Comparison of ENCODE assay signal across 24 mouse cellular contexts in the genomic region with DNA sequence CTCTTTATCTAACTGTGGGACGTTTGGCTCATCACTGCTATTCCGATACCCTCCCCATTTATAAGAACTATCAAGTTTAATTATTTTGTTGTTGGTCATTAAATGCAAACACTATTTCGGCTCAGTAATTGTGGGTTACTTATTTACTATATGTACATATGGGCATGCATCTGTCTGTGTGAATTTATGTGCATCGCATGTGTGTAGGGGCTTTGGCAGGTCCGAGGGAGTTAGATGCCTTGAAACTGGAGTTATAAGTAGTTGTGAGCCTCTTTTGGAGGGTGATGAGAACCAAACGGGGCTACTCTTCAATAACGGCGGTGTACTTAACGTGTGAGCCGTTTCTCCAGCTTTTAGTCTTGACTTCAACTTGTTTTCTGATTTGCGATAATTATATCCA.
DNase-seq lines count a peak whose midpoint lies in the region; ATAC-seq and TF ChIP-seq lines count a peak whose summit lies in the region.
"Had no signal": no experiment of that assay in that cellular context is flagged by ENCODE, and none has a peak within 500 bp of the region (broad histone marks: within the 10 kb centered on the region; RNA-seq: fewer than 3 reads in every experiment).

No protein-coding gene starts in this region.

- no peaks in the 10 kb centered on the region for H3K36me3 ChIP-seq in forebrain, embryonic 12.5 days (replicated peaks)
- H3K36me3 ChIP-seq in forebrain, embryonic 10.5 days (replicated peaks): no peaks in the 10 kb centered on the region
- H3K36me3 ChIP-seq in hindbrain, postnatal 0 days (ENCODE audit: insufficient read depth, low read length): no peaks in the 10 kb centered on the region
- H3K36me3 ChIP-seq in hindbrain, embryonic 12.5 days: no peaks in the 10 kb centered on the region
- H3K36me3 ChIP-seq in forebrain, embryonic 15.5 days: no peaks in the 10 kb centered on the region
- H3K36me3 ChIP-seq in midbrain, embryonic 14.5 days (ENCODE audit: control insufficient read depth, insufficient read depth, low read length): no peaks in the 10 kb centered on the region
- H3K36me3 ChIP-seq: G1E; heart, embryonic 12.5 days; heart, embryonic 15.5 days had no signal

- DNase-seq in forebrain, embryonic 10.5 days (ENCODE audit: extremely low spot score, low spot score): no peak
- DNase-seq in hindbrain, postnatal 0 days (ENCODE audit: low spot score): no peak
- DNase-seq in midbrain, embryonic 14.5 days: no peak
- DNase-seq in retina, embryonic 14.5 days (ENCODE audit: low spot score): no peak
- DNase-seq: adrenal gland, postnatal 10 days; adrenal gland, postnatal 36 days; B cell, adult 2 months; cerebellum, postnatal 36 days; gastrocnemius, postnatal 25 days; heart, adult 18-20 months; heart, postnatal 36 days; kidney, adult 2 months had no signal

- peaks cover 31% of the 10 kb centered on the region for H3K4me1 ChIP-seq in forebrain, embryonic 12.5 days
- H3K4me1 ChIP-seq in forebrain, embryonic 10.5 days: peaks cover 31% of the 10 kb centered on the region
- H3K4me1 ChIP-seq in hindbrain, postnatal 0 days (ENCODE audit: insufficient read depth, low read length): peaks cover 25% of the 10 kb centered on the region; the same call in 1 of the 2 replicates
- H3K4me1 ChIP-seq in hindbrain, embryonic 12.5 days: peaks cover 21% of the 10 kb centered on the region
- peaks cover 10% of the 10 kb centered on the region; the same call in 1 of the 2 replicates for H3K4me1 ChIP-seq in cortical plate, adult 2 months (ENCODE audit: control insufficient read depth, insufficient read depth, low read length)
- H3K4me1 ChIP-seq in forebrain, embryonic 15.5 days: peaks cover 47% of the 10 kb centered on the region
- H3K4me1 ChIP-seq in midbrain, embryonic 14.5 days (ENCODE audit: control insufficient read depth, insufficient read depth, low read length): peaks cover 24% of the 10 kb centered on the region
- H3K4me1 ChIP-seq: heart, embryonic 12.5 days had no signal

- no peak for TF ChIP-seq POLR2A in cortical plate, adult 2 months (IDR thresholded peaks at IDR 0.05; ENCODE audit: extremely low read depth, insufficient read depth, low read length)

- 85% methylated on average over 11 of the region's 11 CpGs for WGBS in forebrain, embryonic 12.5 days
- WGBS in forebrain, embryonic 10.5 days: 95% methylated on average over 11 of the region's 11 CpGs
- 76% methylated on average over 11 of the region's 11 CpGs for WGBS in hindbrain, postnatal 0 days
- WGBS in hindbrain, embryonic 12.5 days: 87% methylated on average over 11 of the region's 11 CpGs
- WGBS in forebrain, embryonic 15.5 days: 55% methylated on average over 11 of the region's 11 CpGs
- 91% methylated on average over 11 of the region's 11 CpGs for WGBS in midbrain, embryonic 14.5 days

- no peak overlapping the region for H3K4me3 ChIP-seq in forebrain, embryonic 12.5 days (replicated peaks)
- H3K4me3 ChIP-seq in forebrain, embryonic 10.5 days: no peak overlapping the region
- no peak overlapping the region for H3K4me3 ChIP-seq in hindbrain, postnatal 0 days (ENCODE audit: low read length)
- H3K4me3 ChIP-seq in hindbrain, embryonic 12.5 days: no peak overlapping the region
- 0 out of 2 replicates have a peak overlapping the region, but pooled peaks have one; percentile 0 for H3K4me3 ChIP-seq in cortical plate, adult 2 months (ENCODE audit: insufficient read depth, low read length)
- H3K4me3 ChIP-seq in forebrain, embryonic 15.5 days: no peak overlapping the region
- H3K4me3 ChIP-seq in midbrain, embryonic 14.5 days (replicated peaks; ENCODE audit: low read depth, low read length): no peak overlapping the region
- H3K4me3 ChIP-seq: heart, embryonic 12.5 days; heart, embryonic 15.5 days had no signal

- peak overlapping the region; percentile 56; the same call in 1 of the 2 replicates for H3K27ac ChIP-seq in forebrain, embryonic 12.5 days
- H3K27ac ChIP-seq in forebrain, embryonic 10.5 days: no peak overlapping the region
- H3K27ac ChIP-seq in hindbrain, postnatal 0 days: peak overlapping the region; percentile 2; the same call in 1 of the 2 replicates
- H3K27ac ChIP-seq in hindbrain, embryonic 12.5 days: no peak overlapping the region
- H3K27ac ChIP-seq in cortical plate, adult 2 months (ENCODE audit: insufficient read depth, low read length): no peak overlapping the region
- H3K27ac ChIP-seq in forebrain, embryonic 15.5 days (replicated peaks): peak overlapping the region; percentile 72
- no peak overlapping the region for H3K27ac ChIP-seq in midbrain, embryonic 14.5 days (replicated peaks; ENCODE audit: low read depth, low read length)
- H3K27ac ChIP-seq: heart, embryonic 15.5 days had no signal

- ATAC-seq in forebrain, embryonic 12.5 days (ENCODE audit: low FRiP score): 0 out of 2 replicates have a peak, but pooled peaks have one; percentile 4
- ATAC-seq in hindbrain, postnatal 0 days: no peak
- ATAC-seq in hindbrain, embryonic 12.5 days (ENCODE audit: low FRiP score): no peak
- peak; percentile 48; the same call in 1 of the 2 replicates for ATAC-seq in forebrain, embryonic 15.5 days (replicated peaks)
- no peak for ATAC-seq in midbrain, embryonic 14.5 days (ENCODE audit: low FRiP score, low TSS enrichment)
- ATAC-seq: hindbrain, embryonic 16.5 days; inflammation-experienced regulatory T-cells, adult 6 months; intestine, postnatal 0 days; Patski had no signal

- no peaks in the 10 kb centered on the region for H3K27me3 ChIP-seq in forebrain, embryonic 12.5 days
- H3K27me3 ChIP-seq in forebrain, embryonic 10.5 days (ENCODE audit: poor library complexity, severe bottlenecking): no peaks in the 10 kb centered on the region
- H3K27me3 ChIP-seq in hindbrain, postnatal 0 days (ENCODE audit: insufficient read depth, low read length): no peaks in the 10 kb centered on the region
- H3K27me3 ChIP-seq in hindbrain, embryonic 12.5 days: no peaks in the 10 kb centered on the region
- no peaks in the 10 kb centered on the region for H3K27me3 ChIP-seq in forebrain, embryonic 15.5 days
- H3K27me3 ChIP-seq in midbrain, embryonic 14.5 days (ENCODE audit: control insufficient read depth, insufficient read depth, low read length): no peaks in the 10 kb centered on the region
- H3K27me3 ChIP-seq: CH12.LX; heart, embryonic 12.5 days; heart, embryonic 15.5 days; Patski had no signal

- TF ChIP-seq CTCF in hindbrain, postnatal 0 days (IDR thresholded peaks at IDR 0.05; ENCODE audit: low read depth): no peak
- no peak for TF ChIP-seq CTCF in cortical plate, adult 2 months (IDR thresholded peaks at IDR 0.05; ENCODE audit: extremely low read depth, insufficient read depth, low read length)

- H3K9ac ChIP-seq in forebrain, embryonic 12.5 days: no peak overlapping the region
- H3K9ac ChIP-seq in hindbrain, postnatal 0 days (replicated peaks; ENCODE audit: low read length): no peak overlapping the region
- no peak overlapping the region for H3K9ac ChIP-seq in hindbrain, embryonic 12.5 days
- H3K9ac ChIP-seq in forebrain, embryonic 15.5 days (replicated peaks): no peak overlapping the region
- H3K9ac ChIP-seq in midbrain, embryonic 14.5 days (replicated peaks; ENCODE audit: low read length): no peak overlapping the region
- H3K9ac ChIP-seq: heart, embryonic 12.5 days; heart, embryonic 15.5 days had no signal

- no peaks in the 10 kb centered on the region for H3K9me3 ChIP-seq in forebrain, embryonic 12.5 days
- no peaks in the 10 kb centered on the region for H3K9me3 ChIP-seq in forebrain, embryonic 10.5 days
- no peaks in the 10 kb centered on the region for H3K9me3 ChIP-seq in hindbrain, postnatal 0 days (ENCODE audit: low read length)
- no peaks in the 10 kb centered on the region for H3K9me3 ChIP-seq in hindbrain, embryonic 12.5 days (replicated peaks)
- no peaks in the 10 kb centered on the region for H3K9me3 ChIP-seq in forebrain, embryonic 15.5 days
- H3K9me3 ChIP-seq in midbrain, embryonic 14.5 days (ENCODE audit: control insufficient read depth, low read length): no peaks in the 10 kb centered on the region
- H3K9me3 ChIP-seq: heart, embryonic 12.5 days; heart, embryonic 15.5 days had no signal

- no peak overlapping the region for H3K4me2 ChIP-seq in forebrain, embryonic 12.5 days
- no peak overlapping the region for H3K4me2 ChIP-seq in hindbrain, postnatal 0 days (ENCODE audit: low read depth, low read length)
- no peak overlapping the region for H3K4me2 ChIP-seq in hindbrain, embryonic 12.5 days (replicated peaks)
- H3K4me2 ChIP-seq in forebrain, embryonic 15.5 days (replicated peaks): peak overlapping the region; percentile 23
- no peak overlapping the region for H3K4me2 ChIP-seq in midbrain, embryonic 14.5 days (ENCODE audit: low read length)
- H3K4me2 ChIP-seq: heart, embryonic 12.5 days; heart, embryonic 15.5 days had no signal

Comparison
In these comparisons a context has a peak if more than half of its experiments do, and no peak if none do; other contexts are left out.
1. H3K27ac ChIP-seq: peak in forebrain, embryonic 12.5 days (single experiment), hindbrain, postnatal 0 days (single experiment) and forebrain, embryonic 15.5 days (single experiment); none in forebrain, embryonic 10.5 days (single experiment), hindbrain, embryonic 12.5 days (single experiment), cortical plate, adult 2 months (single experiment) and midbrain, embryonic 14.5 days (single experiment).
2. ATAC-seq: peak in forebrain, embryonic 12.5 days (single experiment) and forebrain, embryonic 15.5 days (single experiment); none in hindbrain, postnatal 0 days (single experiment), hindbrain, embryonic 12.5 days (single experiment) and midbrain, embryonic 14.5 days (single experiment).